Mouse (Mus musculus) thymus, adult 2 months (tissue): ENCODE data around the gene Anln.

Source experiments
- CTCF ChIP-seq: fragments of 200-500 bp; IDR thresholded peaks from 2 replicates; pipeline ENCODE4 v1.5.1; 2012; ENCODE audit warnings: mild to moderate bottlenecking, control low read depth, low read length, moderate library complexity, borderline replicate concordance; ENCODE audit not compliant: control insufficient read depth, poor library complexity, insufficient read depth; ENCODE audit errors: extremely low read depth
- POLR2A ChIP-seq: fragments of 200-500 bp; IDR thresholded peaks from 2 replicates; pipeline ENCODE4 v1.6.1; 2012; ENCODE audit warnings: mild to moderate bottlenecking, low read length, control low read depth, moderate library complexity; ENCODE audit not compliant: control insufficient read depth, poor library complexity, insufficient read depth; ENCODE audit errors: extremely low read depth

- TF ChIP-seq CTCF = no peak
- no peak for TF ChIP-seq POLR2A
Observed at GRCm38 (mm10) chr9:22402976-22403375, 14.0 kb upstream of the Anln start.
